Mouse (Mus musculus) T-cell, adult 2 months (primary cell): ENCODE results near the gene Fsd1l.

Experiments used
- DNase-seq: peaks from one replicate; pipeline ENCODE4 v3.0.0; 2022; ENCODE audit warnings: low spot score

The Fsd1l gene

DNA sequence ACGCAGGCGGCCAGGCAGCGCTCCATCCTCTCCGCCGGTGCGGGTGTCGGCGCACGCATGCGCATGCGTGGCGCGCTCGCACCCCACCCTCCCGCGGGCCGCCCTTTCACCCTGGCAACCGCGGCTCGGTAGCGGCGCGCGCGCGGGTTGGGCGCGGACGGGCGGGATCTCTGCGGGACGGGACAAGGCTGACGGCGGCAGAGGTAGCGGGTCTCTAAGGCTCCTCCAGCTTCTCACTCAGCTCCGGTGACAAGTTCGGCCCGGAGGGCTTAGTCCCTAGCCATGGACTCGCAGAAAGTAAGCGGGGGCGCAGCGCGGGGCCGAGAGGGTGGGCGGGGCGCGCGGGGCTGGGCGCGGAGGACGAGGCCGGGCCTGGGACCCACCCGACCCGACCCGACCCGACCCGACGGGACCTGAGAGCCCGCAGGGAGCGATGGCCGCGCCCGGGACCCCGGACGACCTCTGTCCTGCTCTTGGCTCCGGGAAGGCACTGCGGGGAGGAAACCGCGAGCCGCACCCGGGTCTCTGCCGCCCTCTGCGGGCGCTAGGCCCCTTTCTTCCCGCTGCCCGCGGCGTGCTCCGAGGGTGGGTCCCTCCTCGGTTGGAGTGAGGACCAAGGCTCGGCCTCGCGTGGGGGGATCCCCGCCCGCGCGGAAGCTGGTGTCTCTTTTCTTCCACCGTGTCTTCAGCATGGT lies at the start of gene Fsd1l:
TSS of gene Fsd1l (plus strand) at position 156 of the 695 bp plus-strand sequence.
- peak; percentile 10 for DNase-seq

DNA sequence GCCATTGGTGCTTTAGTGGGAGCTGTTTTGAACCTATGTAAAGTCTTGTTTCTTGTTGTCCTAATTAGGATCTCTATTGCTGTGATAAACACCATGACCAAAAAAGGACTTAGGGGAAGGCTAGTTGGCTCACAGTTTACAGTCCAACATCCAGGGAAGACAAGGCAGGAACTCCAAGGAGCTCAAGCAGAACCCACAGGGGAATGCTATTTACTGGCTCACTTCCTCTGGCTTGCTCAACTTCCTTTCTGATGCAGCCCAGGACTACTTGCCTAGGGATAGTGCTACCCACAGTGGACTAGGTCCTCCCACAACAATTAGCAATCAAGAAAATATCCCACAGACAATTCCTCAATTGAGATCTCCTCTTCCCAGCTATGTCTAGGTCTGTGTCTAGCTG lies 43.6 kb upstream of the Fsd1l start:
- no peak for DNase-seq

DNA sequence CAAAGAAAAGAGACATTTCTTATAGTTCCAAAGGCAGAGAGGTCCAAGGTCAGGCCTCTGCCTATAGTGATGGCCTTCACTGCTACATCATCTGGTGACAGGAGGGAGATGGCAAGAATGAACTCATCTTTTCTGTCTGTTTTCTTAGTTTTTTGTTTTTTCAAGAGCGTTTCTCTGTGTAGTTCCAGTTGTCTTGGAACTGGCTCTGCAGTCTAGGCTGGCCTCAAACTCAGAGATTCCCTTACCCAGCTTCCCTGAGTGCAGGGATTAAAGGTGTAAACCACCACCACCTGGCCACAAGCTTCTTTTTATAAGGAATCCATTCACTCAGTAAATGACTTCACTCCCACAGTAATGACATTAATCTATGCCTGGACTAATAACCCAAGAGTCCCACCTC lies 42.3 kb upstream of the Fsd1l start:
- DNase-seq, result no peak

DNA sequence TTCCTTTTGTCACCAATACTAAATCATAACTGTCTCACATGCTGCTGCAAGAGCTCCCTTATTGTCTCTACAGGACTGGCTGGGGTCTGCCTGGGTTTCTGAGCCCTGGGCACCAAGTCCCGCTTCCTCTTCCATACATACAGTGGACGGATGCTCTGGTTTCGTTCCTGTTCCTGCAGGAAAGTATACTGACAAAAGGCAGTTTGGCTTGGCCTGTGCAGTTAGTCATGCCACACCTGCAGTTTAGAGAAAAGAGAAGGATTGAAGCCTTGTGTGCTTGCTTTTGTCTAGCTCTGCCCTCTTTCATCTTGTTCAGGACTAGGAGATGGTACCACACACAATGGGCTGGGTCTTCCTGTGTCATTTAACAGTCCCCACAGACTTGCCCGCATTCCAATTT lies 41.8 kb upstream of the Fsd1l start:
- no peak for DNase-seq

DNA sequence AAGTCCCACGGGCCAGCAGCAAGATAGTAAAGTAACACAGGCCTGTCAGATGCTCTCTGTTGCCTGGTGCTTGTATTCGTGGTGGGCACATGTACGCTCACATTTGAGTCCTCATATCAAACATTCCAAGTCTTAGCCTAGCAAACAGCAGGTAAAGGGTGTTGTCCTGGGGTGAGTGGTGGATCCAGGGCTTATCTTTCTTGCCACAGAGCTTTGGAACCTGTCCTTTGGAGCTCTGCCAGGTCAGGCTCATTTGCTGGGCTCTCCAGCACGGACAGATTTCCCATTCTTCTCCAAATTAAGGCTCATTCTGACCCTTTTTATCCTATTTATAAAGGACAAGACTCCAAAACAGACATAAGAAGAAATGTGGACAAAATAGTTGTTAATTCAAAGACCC lies 41.1 kb upstream of the Fsd1l start:
- DNase-seq, result no peak

DNA sequence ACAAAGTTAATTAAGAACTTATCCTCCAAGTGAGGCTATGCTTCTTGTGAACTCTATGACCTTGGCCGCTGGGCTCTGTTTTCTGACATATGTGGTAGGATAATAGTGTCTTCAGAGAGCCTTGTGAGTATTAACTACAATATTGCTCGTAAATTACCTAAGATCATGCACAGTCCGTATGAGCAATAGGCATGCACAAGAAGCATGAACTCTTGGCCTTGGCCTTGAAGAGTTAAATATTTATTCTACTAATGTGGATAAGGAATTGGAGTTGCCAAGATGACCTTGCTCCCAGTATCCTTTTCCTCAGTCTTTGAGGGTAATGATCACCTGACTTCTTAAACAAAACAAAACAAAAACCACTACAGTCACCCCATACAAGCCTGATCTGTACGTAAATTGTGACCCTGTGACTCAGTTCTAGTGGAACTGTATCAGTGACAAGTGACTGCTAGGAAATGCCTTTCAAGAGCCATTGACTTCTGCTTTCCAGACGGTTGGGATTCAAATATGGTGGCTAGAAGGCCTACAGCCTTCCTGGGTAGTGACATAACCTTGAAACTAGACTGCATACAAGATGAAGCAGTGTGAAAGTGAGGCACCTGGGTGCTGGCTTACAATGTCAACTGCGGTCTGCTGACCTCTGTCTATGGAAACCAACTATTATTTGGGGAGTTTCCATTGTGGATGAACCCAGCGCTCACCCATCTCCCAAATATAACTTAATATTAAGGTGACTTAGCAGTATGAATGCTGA lies 40.4 kb upstream of the Fsd1l start:
- no peak for DNase-seq

DNA sequence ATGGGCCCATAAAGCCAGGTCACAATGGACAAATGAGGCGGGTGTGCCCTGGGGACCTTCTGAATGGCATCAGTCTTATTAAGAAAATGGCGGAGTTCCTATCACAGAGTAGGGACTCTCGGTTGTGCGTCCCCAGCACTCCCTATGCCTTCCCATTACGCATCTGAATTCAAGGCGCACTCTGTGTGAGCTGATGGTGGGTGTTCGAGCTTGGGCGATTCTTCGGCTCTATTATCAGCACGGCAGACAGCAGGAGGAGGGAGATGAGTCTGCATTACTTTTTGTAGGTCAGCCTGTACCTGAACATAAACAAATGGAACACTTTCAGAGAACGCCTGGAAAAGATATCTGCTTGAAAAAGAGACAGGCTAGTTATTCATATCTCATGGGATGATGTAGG lies 39.7 kb upstream of the Fsd1l start:
- no peak for DNase-seq

DNA sequence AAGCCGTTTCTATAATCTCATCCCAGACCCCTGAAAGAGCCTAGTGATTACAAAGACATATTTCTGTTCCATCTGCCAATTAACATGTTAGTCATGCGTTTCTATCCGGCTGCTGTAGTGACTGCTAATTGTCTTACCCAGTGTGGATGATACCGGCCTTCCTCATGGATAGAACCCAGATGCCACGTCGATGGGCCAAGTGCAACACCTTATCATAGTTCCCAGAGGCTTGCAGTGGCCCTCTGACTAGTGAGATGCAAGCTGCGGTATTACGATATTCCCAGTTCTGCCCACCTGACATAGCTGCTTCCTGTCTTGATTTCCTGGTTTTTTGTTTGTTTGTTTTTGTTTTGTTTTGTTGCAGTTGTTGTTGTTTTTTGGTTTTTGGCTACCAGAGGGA lies 39.3 kb upstream of the Fsd1l start:
- DNase-seq, result no peak

DNA sequence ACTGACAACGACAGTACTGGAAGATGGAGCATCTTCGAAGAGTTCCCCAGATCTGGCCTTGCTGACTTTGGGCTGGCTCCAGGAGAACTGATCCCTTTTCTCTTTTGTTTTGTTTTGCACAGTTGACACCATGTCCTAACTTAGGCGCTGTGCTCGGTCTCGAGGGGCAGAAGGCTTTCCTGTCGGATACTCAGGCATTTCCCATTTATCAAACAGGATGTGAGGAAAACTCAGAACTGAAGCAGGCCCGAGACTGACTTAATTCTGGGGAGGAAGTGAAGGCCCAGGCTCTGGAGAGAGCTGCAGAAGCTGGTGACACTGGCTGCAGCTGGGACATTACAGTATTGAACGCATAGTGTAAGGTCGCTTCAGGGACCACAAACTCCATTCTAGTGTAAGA lies 38.9 kb upstream of the Fsd1l start:
- no peak for DNase-seq

DNA sequence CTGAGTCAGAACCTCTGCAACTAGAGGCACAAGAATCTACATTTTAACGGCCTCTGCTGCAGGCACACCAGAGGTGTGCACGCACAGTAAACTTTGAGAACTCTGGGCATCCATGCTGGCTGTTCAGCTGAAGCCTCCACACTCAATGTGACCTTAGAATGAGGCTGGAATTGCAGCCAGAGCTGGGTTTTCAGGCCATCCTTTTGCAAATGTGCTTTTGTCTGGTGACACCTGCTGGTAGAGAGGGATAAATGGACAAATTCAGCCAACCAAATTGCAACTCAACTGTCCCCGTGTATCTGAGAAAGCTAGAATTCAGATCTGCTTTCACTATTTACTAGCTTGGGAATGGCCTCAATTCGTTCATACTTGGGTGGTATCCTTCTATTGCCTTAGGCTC lies 37.1 kb upstream of the Fsd1l start:
- no peak for DNase-seq

DNA sequence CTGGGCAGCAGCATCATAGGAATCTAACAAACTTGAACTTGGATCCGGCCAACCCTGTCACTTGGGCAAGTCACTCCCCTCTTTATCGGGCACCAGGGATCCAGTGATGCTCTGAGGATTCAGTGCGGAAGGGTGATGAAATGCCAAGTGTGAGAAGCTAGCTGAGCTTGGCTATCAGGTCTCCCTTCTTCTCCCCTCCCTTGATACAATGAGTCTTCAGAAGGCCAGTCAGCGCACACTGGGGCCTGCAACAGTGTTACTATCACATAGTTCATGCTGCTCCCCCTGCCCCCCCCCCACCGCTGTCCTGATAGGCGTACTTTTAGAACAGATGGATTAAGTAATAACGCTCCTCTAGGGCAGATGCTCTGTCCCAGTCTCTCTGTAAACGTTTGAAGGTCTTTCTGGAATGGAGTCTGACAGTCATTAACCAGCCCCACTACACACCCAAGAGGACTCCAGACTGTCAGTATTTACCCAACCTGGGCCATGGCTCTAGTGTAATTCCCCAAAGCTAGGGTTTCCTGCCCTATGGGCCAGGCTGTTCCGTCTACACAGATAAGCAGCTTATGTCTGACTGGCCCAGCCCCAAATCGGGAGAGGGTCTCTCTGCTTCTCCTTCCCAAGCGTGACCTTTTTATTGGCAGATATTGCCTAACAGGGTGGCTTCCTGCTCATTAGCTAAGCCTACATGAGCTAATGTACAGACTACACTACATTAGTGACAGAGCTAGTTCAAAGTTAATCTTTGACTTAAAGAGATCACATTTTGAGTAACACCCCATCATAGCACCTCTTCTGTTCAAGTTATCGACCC lies 35.8 kb upstream of the Fsd1l start:
- no peak for DNase-seq

DNA sequence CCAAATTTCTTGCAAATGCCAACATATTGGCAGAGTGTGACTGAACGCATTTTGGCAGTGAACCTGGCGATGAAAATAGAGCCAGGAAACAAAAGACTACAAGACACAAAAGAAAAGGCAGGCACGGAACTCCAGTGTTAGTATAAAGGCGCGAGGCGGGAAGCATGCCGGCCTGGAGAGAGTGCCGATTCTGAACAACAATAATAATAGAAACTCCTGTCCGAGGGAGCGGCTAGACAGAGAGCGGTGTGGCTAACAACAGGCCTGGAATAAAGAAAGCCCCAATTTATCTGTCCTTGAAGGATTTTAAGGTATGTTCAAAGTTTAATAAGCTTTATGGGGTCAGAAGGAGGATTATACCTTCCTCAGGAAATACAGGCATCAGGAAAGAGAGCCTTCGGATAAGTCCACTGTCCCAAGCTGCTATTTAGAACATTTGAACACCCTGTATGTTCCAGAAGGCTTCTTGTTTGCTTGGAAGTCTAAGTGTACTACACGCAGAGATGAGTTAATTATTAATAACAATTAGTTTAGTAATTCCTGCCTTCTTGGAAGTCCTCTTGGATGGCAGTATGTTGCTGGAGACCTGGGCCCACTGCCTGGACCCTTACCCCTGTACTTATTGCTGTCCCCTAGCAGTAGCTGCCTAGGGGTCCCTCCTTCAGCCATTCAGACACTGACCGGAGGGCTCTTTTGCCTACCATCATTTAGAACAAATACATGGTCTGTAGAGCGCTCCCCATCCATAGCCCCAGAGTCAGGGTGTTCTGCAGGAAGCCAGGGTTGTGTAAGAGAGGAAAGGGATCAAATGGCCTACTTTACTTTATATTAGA lies 35.0 kb upstream of the Fsd1l start:
- DNase-seq, result no peak

DNA sequence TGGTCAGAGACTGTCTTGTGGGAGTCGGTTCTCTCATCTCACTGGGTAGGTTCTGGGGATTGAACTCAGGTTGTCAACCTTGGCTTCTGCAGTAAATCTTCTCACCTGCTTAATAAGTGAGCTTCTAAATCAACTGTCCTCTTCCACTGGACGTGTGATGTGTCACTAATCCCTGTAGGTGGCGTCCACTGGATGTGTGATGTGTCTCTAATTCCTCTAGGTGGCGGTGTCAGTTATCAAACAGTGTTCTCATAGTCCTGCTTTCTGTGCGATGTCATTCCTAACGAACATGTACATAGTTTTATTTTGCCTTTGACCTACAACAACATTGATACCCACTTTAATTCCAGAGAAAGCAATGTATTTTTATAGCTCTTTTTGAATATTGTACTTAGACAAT lies 30.8 kb upstream of the Fsd1l start:
- DNase-seq, result no peak

DNA sequence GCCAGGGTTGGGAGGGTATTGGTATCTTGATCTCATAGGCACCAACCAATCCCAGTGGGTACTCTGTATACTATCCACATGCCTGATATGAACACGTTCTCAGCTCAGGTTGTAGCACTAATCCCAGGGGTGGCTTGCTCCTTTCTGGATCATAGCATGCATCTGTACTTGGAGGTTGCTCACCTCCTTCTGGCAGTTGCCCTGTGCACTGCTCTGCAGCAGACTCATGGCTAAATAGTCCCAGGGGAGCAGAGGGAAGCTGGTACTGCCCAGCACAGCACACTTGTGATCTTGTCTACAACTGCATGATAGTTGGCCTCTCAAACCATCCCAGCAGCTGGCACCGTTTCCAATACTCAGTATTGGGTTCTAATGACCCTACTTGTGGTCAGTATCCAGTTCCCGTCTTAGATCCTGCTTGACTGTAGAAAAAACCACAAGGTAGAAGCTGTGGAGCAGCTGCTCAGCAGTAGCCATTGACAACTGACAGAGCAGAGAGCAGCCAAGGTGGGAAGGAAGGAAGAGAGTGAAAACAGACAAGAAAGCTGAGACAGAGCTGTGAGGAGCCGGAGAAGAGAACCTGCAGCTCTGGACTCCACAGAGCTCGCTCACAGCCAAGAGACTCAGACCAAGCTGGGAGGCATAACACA lies 16.6 kb upstream of the Fsd1l start:
- no peak for DNase-seq

DNA sequence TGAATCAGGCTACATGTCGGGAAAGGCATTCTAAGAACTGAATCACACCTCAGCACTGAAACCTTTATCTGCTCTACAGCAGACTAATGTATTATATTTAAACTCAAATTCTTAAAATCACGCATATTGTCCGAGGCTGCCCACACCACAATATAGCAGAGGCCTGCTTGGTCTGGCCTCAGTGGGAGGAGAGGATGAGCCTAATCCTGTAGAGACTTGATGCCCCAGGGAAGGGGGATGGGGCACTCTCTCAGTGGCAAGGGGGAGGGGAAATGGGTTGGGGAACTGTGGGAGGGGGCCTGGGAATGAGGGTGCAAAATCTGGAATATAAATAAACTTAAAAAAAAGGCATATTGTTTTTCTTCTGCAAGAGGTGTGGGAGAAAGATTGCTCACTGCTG lies 13.3 kb upstream of the Fsd1l start:
- no peak for DNase-seq

DNA sequence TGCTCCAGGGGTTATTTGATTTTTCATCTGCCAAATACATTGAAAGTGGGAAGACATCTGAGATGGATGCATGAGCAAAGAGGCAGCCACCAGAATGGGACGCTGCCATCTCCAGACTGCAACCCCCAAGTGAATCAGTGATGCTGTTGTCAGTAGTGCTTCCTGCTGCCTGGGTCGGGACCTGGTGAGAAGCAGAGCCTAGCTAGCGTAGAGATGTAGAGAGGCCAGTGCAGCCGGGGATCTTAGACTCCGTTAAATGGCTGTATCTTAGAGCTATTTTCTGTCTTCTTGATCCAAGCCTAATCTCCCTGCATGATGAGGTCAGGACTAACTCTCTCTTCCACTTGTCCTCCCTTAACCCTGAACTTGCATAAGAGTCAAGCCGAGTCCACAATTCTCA lies 11.2 kb upstream of the Fsd1l start:
- DNase-seq, result no peak

DNA sequence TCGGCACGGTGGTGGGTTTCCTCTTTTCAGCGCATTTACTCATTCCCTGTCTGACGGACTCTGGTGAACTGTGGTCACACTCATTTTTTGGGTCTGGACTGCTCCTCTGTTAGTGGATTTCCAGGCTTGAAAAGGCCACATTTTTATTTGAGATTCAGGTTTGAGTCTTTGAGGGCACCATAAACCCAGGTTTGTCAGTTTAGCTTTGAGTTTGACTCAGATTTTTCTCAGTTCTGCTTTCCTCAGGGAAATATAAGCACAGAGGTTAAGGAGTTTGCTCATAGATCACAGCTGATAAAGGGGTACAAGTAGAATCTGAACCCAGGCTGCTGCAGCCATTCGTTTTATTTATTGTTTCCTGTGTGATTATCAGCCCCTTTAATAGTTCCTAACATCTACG lies 10.2 kb upstream of the Fsd1l start:
- no peak for DNase-seq

DNA sequence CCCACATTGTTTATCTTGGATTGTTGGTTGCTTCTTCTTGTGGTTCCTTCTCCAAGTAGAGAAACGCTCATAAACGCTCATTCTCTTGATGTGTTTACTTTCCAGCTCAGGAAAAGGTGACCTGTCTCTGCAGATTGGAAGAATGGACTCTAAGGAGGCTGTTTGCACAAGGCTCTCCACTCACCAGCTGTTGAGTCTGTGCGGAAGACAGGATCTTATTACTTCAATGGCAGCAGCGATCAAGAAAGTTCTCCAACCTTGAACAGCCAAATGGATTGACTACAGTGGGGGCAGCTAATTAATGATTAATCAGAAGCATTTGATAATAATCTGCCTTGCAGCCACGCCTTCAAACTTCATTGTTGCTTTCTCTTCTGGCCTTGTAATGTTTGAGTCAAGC lies 9.8 kb upstream of the Fsd1l start:
- no peak for DNase-seq

DNA sequence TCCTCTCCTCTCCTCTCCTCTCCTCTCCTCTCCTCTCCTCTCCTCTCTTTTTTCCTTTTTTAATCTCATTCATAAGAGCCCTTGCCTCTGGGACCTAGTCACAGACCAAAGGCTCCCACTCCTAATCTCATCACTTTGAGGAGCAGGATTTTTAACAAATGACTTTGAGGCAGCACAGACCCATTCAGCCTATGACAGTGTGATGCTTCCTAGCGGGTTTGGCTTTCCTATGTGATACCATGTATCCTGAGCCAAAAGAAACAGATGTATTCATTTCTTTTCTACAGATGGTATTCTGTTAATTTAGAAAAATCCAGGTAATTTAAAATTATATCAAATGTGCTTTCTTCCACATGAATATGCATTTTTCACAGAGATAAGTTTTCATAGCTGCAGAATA lies 7.6 kb upstream of the Fsd1l start:
- DNase-seq, result no peak

DNA sequence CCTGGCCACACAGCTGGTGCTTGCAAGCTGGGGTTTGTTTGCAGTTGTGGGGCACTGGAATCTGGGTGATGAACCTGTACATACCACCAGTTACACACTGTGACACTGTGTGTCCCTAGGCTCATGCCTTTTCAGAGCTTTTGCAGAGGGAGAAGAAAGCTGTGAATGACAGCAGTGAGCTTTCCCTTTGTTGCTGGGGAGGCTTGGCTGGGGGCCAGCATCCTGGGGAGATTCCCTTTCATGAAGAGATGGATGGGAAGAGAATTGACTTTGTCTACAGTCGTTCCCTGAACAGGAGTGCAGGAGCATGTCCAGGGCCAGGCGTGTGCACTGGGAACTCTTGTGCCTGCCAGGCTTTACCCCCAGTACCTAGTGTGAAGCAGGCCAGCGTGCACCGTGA lies 6.5 kb upstream of the Fsd1l start:
- no peak for DNase-seq

DNA sequence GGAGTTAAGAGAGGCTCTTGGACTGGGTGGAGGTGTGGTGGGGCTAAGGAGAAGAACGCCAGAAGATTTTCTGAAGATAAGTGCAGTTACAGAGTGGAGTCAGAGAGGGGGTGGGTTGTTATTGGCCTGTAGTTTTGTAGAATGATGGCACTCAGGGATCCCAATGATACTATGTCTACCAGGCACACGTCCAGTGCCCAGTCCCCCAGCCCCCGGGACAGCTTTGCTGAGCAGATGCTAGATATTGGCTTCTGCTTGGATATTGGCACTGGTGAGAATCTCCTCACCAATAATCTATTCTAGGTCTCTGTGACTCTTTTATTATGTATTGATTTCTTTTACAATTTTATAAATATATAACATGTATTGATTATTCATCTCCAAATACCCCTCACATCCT lies 6.0 kb upstream of the Fsd1l start:
- no peak for DNase-seq

DNA sequence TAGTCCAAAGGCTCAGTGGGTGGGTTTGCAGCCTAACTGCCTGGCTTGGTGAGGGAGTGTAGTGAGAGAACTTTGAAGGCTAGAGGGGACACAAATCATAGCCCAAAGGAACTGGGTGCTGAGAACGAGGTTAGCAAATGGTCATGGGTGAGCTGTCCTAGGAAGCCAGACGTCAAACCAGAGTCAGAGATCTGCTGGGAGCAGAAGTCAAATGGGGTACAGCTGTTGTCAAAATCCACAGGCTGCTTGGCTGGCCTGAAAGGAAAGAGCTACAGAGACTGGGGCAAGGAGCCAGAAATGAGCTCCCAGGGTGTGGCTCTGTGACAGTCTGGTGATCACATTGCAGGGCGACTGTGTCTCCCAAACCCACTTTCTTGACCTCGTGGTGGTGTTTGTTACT lies 2.3 kb upstream of the Fsd1l start:
- DNase-seq, result no peak
